Mouse (Mus musculus): ENCODE measurements around the gene Tsga10.

DNA sequence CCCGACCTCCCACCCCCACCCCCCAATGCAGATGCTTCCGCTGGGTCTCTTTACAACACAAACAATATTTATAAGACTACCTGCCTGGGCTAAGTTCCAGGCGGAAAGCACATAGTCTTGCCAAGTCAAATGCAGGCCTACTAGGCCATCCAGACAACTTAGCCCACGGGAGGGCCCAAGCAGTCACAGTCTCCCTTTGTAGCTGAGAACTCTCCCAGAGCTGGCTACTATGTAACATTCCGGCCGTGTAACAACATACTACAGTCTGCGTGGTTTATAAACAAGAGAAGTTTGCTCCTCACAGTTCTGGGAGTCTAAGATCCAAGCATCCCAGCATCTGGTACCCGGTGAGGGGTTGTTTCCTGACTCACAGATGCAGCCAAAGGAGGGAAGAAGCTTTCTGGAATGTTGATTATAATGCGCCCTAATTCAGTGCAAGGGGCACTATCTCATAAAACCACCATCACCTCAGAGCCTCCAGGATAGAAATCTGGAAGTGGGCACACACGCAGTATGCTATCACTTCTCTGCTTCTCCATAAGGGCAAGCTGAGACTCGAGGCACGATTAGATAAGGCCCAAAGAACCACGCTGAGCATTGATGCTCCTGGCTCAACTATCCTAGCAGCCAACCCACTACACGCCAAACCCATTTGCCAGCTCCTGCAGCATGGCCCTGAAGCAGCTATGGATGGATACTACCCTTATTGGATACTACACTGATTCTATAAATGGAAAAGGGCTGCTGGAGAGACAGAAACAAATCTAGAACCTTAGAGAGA, 148.6 kb downstream of the Tsga10 start:
- TF ChIP-seq CEBPB (IDR thresholded peaks at IDR 0.05; ENCODE audit: low read depth) (no peak), CTCF (IDR thresholded peaks at IDR 0.05; ENCODE audit: control insufficient read depth, insufficient read depth, insufficient read length) (no peak), MAX (IDR thresholded peaks at IDR 0.05) (no peak), USF1 (IDR thresholded peaks at IDR 0.05; ENCODE audit: low read depth) (no peak)
